Mouse (Mus musculus): Measurements from ENCODE around the gene Olfr1391.
"Not testable (repeated sequence)": the region's sequence is repeated elsewhere in the genome, so short reads cannot be mapped to it uniquely, and the experiment has no call there.

Olfr1391 gene

DNA sequence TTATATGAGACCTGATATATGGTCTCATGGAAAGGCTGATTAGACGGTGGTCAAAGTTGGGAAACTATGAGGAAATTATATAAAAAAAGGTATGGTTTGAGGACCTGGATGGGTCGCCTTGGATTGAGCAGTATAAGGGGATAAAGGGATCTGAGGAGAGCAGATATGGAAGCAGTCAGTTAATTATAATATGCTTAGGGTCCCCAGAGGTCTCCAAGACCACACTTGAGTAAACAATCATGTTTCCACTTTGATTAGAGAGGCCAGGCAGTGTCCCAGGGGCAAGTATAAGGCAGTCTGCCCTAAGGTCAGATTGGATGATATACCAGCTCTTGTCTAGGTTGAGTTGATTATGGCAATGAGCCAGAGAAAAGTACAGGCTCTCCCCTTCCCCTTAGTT is at the start of gene Olfr1391:
Gene Olfr1391, plus strand, starts transcription at position 301 of the 400 bp plus-strand sequence.
- no peak for DNase-seq (ENCODE audit: low spot score)

DNA sequence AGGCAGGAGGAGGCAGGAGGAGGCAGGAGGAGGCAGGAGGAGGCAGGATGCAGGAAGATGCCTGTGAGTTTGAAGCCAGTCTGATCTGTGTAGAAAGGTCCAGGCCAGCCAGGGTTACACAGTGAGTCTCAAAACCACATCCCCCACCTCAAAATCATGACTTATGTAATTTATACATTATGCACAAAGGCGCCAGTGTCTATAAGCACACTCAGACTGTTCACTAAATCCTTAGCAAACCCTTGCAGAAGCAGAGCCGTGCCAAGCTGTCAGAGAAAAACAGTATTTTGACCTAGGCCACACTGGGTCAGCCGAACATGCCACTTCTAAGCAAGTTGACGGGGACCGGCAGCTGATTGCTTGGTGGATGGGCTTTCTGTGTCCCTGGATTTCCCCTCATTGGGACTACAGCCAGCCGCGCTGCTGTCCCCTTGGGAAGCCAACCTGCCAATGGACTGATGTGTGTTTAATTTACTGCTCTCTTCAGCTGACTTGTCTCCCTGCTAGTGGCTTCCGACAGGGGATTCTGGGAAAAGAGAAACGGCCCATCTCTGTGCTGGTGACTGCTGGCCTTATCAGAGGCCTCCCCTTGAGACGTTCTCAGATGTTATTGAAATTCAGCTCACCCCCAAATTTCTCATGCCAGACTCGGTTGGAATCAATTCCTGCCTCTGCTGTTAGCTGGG is 48.6 kb upstream of the Olfr1391 start:
- no peak for DNase-seq (ENCODE audit: low spot score)

DNA sequence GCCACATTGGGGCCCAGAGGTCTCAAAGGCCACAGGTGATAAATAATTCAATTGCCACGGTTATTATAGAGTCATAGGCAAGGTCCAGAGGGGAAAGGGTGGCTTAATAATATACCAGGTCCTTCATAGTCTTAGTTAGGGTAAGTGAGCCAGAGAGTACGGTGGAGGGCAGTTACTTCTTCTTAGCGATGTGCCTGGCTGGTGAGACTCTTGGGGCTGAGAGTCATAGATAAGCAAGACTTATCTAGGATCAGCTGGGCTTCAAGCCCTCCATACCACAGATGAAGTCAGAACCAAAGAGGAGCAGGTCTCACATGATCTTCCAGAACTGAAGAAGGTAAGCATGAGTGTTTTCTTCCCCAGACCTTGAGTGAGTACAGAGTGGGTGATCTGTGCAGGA is 44.3 kb upstream of the Olfr1391 start, which contains the start of gene Olfr1393:
Gene Olfr1393, plus strand, starts transcription at position 83 of the 400 bp plus-strand sequence.
- DNase-seq (ENCODE audit: low spot score): no peak

DNA sequence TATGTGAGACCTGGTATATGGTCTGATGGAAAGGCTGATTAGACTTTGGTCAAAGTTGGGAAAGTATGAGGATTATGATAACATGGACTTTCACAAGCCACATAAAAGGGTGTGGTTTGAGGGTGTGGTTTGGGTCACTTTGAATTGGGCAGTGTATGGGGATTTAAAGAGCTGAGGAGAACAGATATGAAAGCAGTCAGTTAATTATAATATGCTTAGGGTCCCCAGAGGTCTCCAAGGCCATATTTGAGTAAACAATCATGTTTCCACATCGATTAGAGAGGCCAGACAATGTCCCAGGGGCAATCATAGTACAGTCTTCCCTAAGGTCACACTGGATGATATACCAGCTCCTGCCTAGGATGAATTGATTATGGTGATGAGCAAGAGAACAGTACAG is 37.6 kb upstream of the Olfr1391 start, which contains the start of gene Olfr1392:
Gene Olfr1392, plus strand, starts transcription at position 301 of the 400 bp plus-strand sequence.
- DNase-seq (ENCODE audit: low spot score): not testable (repeated sequence)

DNA sequence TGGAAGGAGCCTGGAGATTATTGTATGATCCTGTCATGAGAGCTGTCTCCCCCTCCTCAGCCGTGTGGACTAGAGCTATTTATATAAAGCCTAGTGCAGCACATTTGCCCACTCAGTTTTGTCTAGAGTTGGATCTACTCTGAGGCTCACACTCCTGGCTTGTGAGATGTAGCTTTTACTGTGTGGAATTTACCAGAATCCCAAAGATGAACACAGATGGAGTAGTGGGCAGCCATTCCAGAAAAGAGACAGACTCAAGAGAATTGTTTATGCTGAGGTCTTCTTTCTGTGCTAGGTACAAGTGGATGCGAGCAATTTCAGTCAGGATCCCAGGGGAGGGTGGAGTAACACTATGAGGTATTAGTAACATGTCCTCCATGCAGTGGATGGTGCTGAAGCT is 35.3 kb upstream of the Olfr1391 start:
- no peak for DNase-seq (ENCODE audit: low spot score)

DNA sequence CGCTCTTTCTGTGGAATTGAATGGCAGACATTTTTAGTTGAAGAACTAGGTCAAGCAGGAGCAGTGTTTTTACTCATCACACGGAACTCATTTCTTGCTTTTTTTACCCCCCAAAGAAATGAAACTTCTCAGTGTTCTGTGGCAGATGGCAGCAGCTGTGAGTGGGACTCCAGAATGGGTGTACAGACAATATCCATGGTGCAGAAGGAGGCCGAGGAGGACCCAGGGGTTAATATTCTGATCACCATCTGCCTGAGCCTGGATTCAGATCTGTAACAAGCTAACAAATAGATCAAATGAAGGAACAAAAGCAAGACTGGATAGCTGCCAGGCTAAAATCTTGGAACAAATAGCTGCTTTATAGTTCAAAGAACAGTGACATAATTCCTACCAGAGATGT is 29.8 kb upstream of the Olfr1391 start:
- no peak for DNase-seq (ENCODE audit: low spot score)

DNA sequence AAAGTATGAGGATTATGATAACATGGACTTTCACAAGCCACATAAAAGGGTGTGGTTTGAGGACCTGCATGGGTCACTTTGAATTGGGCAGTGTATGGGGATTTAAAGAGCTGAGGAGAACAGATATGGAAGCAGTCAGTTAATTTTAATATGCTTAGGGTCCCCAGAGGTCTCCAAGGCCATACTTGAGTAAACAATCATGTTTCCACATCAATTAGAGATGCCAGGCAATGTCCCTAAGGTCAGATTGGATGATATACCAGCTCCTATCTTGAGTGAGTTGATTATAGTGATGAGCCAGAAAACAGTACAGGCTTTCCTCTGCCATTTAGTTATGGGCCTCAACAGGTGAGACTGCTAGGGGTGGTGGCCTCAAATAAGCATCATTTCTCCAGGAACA is 18.1 kb upstream of the Olfr1391 start, which contains the start of gene Olfr10:
Gene Olfr10, plus strand, starts transcription at position 301 of the 400 bp plus-strand sequence.
- DNase-seq (ENCODE audit: low spot score): no peak

DNA sequence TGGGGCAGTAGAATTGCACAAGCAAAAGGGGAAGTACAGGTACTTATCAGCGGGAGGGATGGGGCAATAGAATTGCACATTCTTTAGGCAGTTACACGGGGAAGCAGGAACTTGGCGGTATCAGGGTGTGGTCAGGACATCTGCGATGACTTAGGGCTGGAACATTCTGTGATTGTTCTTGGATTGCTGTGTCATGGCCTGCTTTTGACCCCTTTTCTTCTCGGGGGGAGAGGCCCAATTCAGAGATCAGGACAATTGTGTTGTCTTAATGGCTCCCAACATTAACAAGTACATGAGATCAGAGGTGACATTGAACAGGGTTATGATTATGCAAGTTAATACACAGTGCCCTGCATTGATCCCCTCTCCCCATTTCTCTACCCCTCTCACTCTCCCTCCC is 14.0 kb upstream of the Olfr1391 start:
- not testable (repeated sequence) for DNase-seq (ENCODE audit: low spot score)

DNA sequence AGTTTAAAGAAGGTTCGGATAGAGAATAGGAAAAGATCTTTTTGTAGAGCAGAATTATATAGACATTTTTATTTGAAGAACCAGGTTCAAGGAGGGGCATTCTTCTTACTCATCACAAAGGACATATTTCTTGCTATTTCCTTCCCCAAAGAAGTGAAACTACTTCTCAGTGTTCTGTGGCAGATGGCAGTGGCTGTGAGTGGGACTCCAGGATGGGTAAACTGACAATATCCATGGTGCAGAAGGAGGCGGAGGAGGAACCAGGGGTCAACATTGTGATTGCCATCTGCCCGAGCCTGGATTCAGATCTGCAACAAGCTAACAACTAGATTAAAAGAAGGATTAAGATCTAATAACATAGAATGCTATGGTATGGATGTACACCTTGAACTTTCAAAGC is 4.2 kb downstream of the Olfr1391 start:
- DNase-seq (ENCODE audit: low spot score): no peak

DNA sequence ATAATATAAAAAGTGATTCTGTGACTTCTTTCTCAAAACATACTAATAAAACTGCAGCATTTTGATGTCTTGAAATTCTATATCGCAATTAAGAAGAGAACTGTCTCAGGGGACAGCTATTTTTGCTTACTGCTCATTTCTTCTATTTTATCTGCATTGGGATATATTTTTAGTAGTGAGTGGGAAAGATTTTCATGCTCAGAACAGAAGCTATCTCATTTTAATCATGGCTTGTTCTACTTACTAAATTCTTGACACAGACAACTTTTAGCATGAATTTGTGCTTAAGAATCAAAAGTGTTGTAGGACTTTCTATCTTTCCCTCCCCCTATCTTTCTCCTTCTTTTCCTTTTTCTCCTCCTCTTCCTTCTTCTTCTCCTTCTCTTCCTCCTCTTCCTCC is 7.1 kb downstream of the Olfr1391 start:
- no peak for DNase-seq (ENCODE audit: low spot score)

DNA sequence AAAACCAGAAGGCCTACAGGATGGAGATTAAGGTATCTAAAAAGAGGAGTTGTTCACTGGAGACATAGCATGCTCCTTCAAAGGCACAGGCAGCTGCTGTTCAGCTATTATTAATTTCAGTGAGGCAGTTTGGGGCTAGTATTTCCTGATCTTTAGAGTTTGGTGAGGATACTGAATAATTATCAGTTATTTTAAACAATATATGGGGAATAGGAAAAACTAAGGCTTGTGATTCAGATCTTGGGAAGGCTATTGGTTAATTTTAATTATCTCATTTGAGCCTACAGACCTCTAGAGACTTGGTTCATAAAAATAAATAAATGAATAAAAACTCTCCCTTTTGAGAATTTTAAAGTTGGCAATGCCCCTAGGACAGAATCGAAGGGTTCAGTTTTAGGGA is 12.3 kb downstream of the Olfr1391 start, which contains the start of gene Olfr1390:
Gene Olfr1390, plus strand, starts transcription at position 301 of the 400 bp plus-strand sequence.
- no peak for DNase-seq (ENCODE audit: low spot score)

DNA sequence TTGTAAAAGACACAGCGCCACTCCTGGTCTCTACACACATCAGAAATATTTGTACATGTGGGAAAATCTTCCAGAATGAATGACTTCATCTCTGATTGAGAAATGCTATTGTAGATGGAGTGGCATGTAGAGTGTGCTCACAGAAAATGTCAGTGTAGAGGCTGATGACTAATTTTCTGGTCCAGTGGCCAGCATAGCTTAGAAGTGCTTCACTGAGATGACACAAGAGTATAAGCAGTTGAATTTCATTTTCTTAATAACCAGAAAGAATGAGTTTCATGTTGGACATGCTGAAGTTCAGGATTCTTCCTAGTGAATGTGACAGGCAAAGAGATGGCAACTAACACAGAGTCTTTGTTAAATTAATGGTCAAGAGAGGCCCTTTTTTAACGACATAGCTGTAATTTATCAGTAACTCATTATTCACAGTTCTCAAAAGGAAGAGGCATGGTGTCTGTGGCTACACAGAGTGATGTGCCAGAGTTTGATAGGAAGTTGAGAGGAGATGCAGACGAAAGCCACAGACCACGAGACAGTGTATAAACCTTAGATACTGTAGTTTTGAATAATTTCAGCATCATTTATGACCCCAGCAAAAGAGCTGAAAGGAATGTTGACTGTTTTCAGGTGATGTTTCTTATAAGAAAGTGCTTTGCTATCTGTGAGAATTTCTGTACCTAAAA is 14.7 kb downstream of the Olfr1391 start:
- no peak for DNase-seq (ENCODE audit: low spot score)

Data from c-Kit-positive CD71-positive TER-119-positive erythroid progenitor cells, embryonic 14.5 days (primary cell).